Mouse (Mus musculus) lung, embryonic 15.5 days (tissue): ENCODE results near the gene Igsf23. TPM values are rescaled to one million over a fixed set of nuclear protein-coding genes. Genes with fewer than 3 reads are reported as not detected.
"Not testable (repeated sequence)": the region's sequence is repeated elsewhere in the genome, so short reads cannot be mapped to it uniquely, and the experiment has no call there.

Experiments
- ATAC-seq: fragments of 200-750 bp; cut with Nextera tagmentation; 2 replicates; pipeline ENCODE4 v1.8.0; 2017; ENCODE audit warnings: moderate number of reproducible peaks, borderline replicate concordance; ENCODE audit not compliant: low FRiP score, low TSS enrichment; ENCODE audit errors: extremely low read depth
- H3K27ac ChIP-seq: fragments of 300-500 bp; sonication (generic); 2 replicates; pipeline ENCODE4 v1.5.1; 2015; ENCODE audit warnings: moderate library complexity, mild to moderate bottlenecking, inconsistent platforms
- H3K27me3 ChIP-seq: fragments of 300-500 bp; sonication (generic); 2 replicates; pipeline ENCODE4 v1.6.1; 2015; ENCODE audit warnings: inconsistent platforms
- H3K36me3 ChIP-seq: fragments of 300-500 bp; sonication (generic); 2 replicates; pipeline ENCODE4 v1.6.1; 2015; ENCODE audit warnings: inconsistent platforms
- H3K4me1 ChIP-seq: fragments of 300-500 bp; sonication (generic); 2 replicates; pipeline ENCODE4 v1.6.1; 2015; ENCODE audit warnings: inconsistent platforms
- H3K4me2 ChIP-seq: fragments of 300-500 bp; sonication (generic); 2 replicates; pipeline ENCODE4 v1.6.1; 2015; ENCODE audit warnings: inconsistent platforms, mild to moderate bottlenecking, moderate library complexity
- H3K4me3 ChIP-seq: fragments of 300-500 bp; sonication (generic); 2 replicates; pipeline ENCODE4 v1.5.1; 2015; ENCODE audit warnings: mild to moderate bottlenecking, inconsistent platforms
- H3K9ac ChIP-seq: fragments of 300-500 bp; sonication (generic); 2 replicates; pipeline ENCODE4 v1.6.1; 2015; ENCODE audit warnings: inconsistent platforms
- H3K9me3 ChIP-seq: fragments of 300-500 bp; sonication (generic); 2 replicates; pipeline ENCODE4 v1.6.1; 2016; ENCODE audit warnings: inconsistent platforms
- WGBS: fragments of 180-500 bp; shearing (Covaris S2); methylation state at CpG from one replicate; pipeline ENCODE4 v1.1.7; 2015; 5-methylcytosine and 5-hydroxymethylcytosine counted together
- polyA plus RNA-seq: library from polyadenylated mRNA; unstranded; fragments of >200 nt; fragmentation: Nextera tagmentation; extraction: Ambion mirVana; gene quantifications from 2 replicates; pipeline ENCODE4 v1.2.1, GENCODE M21; 2015

Igsf23 gene
- polyA plus RNA-seq = 1.4 and 2.0 TPM in 2 replicates

- Histone ChIP-seq H3K27ac (no peak within 1 kb of the TSS), H3K4me1 (peaks cover 8% of the 10 kb centered on the region; the same call in 1 of the 2 replicates), H3K4me2 (no peak within 1 kb of the TSS), H3K9ac (no peak within 1 kb of the TSS), H3K4me3 (no peak within 1 kb of the TSS), H3K36me3 (no peaks in the 10 kb centered on the region), H3K9me3 (no peaks in the 10 kb centered on the region), H3K27me3 (no peaks in the 10 kb centered on the region)
- 42% methylated on average over 9 of the region's 9 CpGs for WGBS
- ATAC-seq = peak; percentile 37
These were observed at the start of gene Igsf23 for GRCm38 (mm10) chr7:19950589-19950988. TSS of gene Igsf23 (minus strand) at chr7:19950756.

GRCm38 (mm10) chr7:19996721-19997120 is 46.2 kb upstream of the Igsf23 start:
- ATAC-seq, H3K4me2 ChIP-seq, H3K9me3 ChIP-seq, H3K27ac ChIP-seq, H3K27me3 ChIP-seq, H3K36me3 ChIP-seq, H3K4me1 ChIP-seq, H3K4me3 ChIP-seq, H3K9ac ChIP-seq: not testable (repeated sequence)
- WGBS = 64% methylated on average over 3 of the region's 3 CpGs

GRCm38 (mm10) chr7:19991165-19991564 is 40.6 kb upstream of the Igsf23 start, which contains the start of gene Nlrp9b:
TSS of gene Nlrp9b (plus strand) at chr7:19991465.
- H3K9ac ChIP-seq, H3K27ac ChIP-seq, H3K9me3 ChIP-seq, H3K4me3 ChIP-seq, ATAC-seq, H3K27me3 ChIP-seq, H3K36me3 ChIP-seq, H3K4me2 ChIP-seq, H3K4me1 ChIP-seq: not testable (repeated sequence)
- WGBS = 65% methylated on average over 8 of the region's 8 CpGs

GRCm38 (mm10) chr7:19971516-19971915 is 21.0 kb upstream of the Igsf23 start:
- no peaks in the 10 kb centered on the region for H3K27me3 ChIP-seq
- H3K27ac ChIP-seq = no peak overlapping the region
- H3K9ac ChIP-seq = no peak overlapping the region
- H3K4me2 ChIP-seq = no peak overlapping the region
- H3K4me3 ChIP-seq = no peak overlapping the region
- no peak for ATAC-seq
- H3K9me3 ChIP-seq = no peaks in the 10 kb centered on the region
- no peaks in the 10 kb centered on the region for H3K4me1 ChIP-seq
- WGBS = 85% methylated on average over 4 of the region's 4 CpGs
- no peaks in the 10 kb centered on the region for H3K36me3 ChIP-seq

- no peak for ATAC-seq
- H3K4me3 ChIP-seq = no peak overlapping the region
- no peak overlapping the region for H3K4me2 ChIP-seq
- H3K27me3 ChIP-seq = no peaks in the 10 kb centered on the region
- no peaks in the 10 kb centered on the region for H3K4me1 ChIP-seq
- no peak overlapping the region for H3K9ac ChIP-seq
- no peaks in the 10 kb centered on the region for H3K36me3 ChIP-seq
- no peaks in the 10 kb centered on the region for H3K9me3 ChIP-seq
- WGBS = 89% methylated on average over 8 of the region's 8 CpGs
- H3K27ac ChIP-seq = no peak overlapping the region
These were observed 19.6 kb upstream of the Igsf23 start for GRCm38 (mm10) chr7:19970196-19970595.

- Histone ChIP-seq H3K4me2 (no peak overlapping the region), H3K27me3 (no peaks in the 10 kb centered on the region), H3K9me3 (no peaks in the 10 kb centered on the region), H3K36me3 (no peaks in the 10 kb centered on the region), H3K4me1 (no peaks in the 10 kb centered on the region), H3K4me3 (no peak overlapping the region), H3K9ac (no peak overlapping the region), H3K27ac (no peak overlapping the region)
- ATAC-seq = no peak
- 87% methylated on average over 4 of the region's 4 CpGs for WGBS
These were observed 19.1 kb upstream of the Igsf23 start for GRCm38 (mm10) chr7:19969541-19970090.

GRCm38 (mm10) chr7:19969106-19969505 is 18.6 kb upstream of the Igsf23 start:
- no peaks in the 10 kb centered on the region for H3K36me3 ChIP-seq
- no peaks in the 10 kb centered on the region for H3K4me1 ChIP-seq
- H3K9me3 ChIP-seq = no peaks in the 10 kb centered on the region
- WGBS = 68% methylated on average over 3 of the region's 3 CpGs
- no peak overlapping the region for H3K27ac ChIP-seq
- no peak overlapping the region for H3K4me2 ChIP-seq
- H3K4me3 ChIP-seq = no peak overlapping the region
- ATAC-seq = no peak
- no peak overlapping the region for H3K9ac ChIP-seq
- no peaks in the 10 kb centered on the region for H3K27me3 ChIP-seq

GRCm38 (mm10) chr7:19964985-19965579 is 14.5 kb upstream of the Igsf23 start, which contains the start of gene Ceacam20:
TSS of gene Ceacam20 (plus strand) at chr7:19965412.
- Histone ChIP-seq H3K9ac (no peak within 1 kb of the TSS), H3K4me3 (no peak within 1 kb of the TSS), H3K27me3 (no peaks in the 10 kb centered on the region), H3K4me2 (no peak within 1 kb of the TSS), H3K27ac (no peak within 1 kb of the TSS), H3K36me3 (no peaks in the 10 kb centered on the region), H3K9me3 (no peaks in the 10 kb centered on the region), H3K4me1 (no peaks in the 10 kb centered on the region)
- WGBS = 70% methylated on average over 7 of the region's 7 CpGs
- no peak for ATAC-seq

- no peaks in the 10 kb centered on the region for H3K27me3 ChIP-seq
- no peak overlapping the region for H3K27ac ChIP-seq
- no peak overlapping the region for H3K9ac ChIP-seq
- H3K36me3 ChIP-seq = no peaks in the 10 kb centered on the region
- no peaks in the 10 kb centered on the region for H3K4me1 ChIP-seq
- H3K4me3 ChIP-seq = no peak overlapping the region
- 48% methylated on average over 1 of the region's 1 CpGs for WGBS
- H3K9me3 ChIP-seq = no peaks in the 10 kb centered on the region
- ATAC-seq = no peak
- no peak overlapping the region for H3K4me2 ChIP-seq
These were observed 11.9 kb upstream of the Igsf23 start for GRCm38 (mm10) chr7:19962423-19962822.

- H3K4me2 ChIP-seq = no peak overlapping the region
- 2% methylated on average over 7 of the region's 7 CpGs for WGBS
- no peak overlapping the region for H3K4me3 ChIP-seq
- no peak overlapping the region for H3K9ac ChIP-seq
- no peaks in the 10 kb centered on the region for H3K9me3 ChIP-seq
- H3K27ac ChIP-seq = no peak overlapping the region
- H3K4me1 ChIP-seq = peaks cover 12% of the 10 kb centered on the region; the same call in 1 of the 2 replicates
- no peaks in the 10 kb centered on the region for H3K36me3 ChIP-seq
- H3K27me3 ChIP-seq = no peaks in the 10 kb centered on the region
- no peak for ATAC-seq
These were observed 5.8 kb upstream of the Igsf23 start for GRCm38 (mm10) chr7:19956341-19956781.

- 45% methylated on average over 4 of the region's 4 CpGs for WGBS
- Histone ChIP-seq H3K4me2 (no peak overlapping the region), H3K4me3 (no peak overlapping the region), H3K9ac (no peak overlapping the region), H3K27ac (no peak overlapping the region), H3K27me3 (no peaks in the 10 kb centered on the region), H3K36me3 (no peaks in the 10 kb centered on the region), H3K4me1 (peaks cover 12% of the 10 kb centered on the region; the same call in 1 of the 2 replicates), H3K9me3 (no peaks in the 10 kb centered on the region)
- ATAC-seq = no peak
These were observed 5.3 kb upstream of the Igsf23 start for GRCm38 (mm10) chr7:19955861-19956260.

- ATAC-seq = no peak
- H3K4me3 ChIP-seq = no peak overlapping the region
These were observed 2.5 kb upstream of the Igsf23 start for GRCm38 (mm10) chr7:19953054-19953453.

More at GRCm38 (mm10) chr7:19953054-19953453, 2.5 kb upstream of the Igsf23 start:
- no peak overlapping the region for H3K27ac ChIP-seq
- no peak overlapping the region for H3K4me2 ChIP-seq
- H3K9me3 ChIP-seq = no peaks in the 10 kb centered on the region
- 29% methylated on average over 9 of the region's 9 CpGs for WGBS
- no peaks in the 10 kb centered on the region for H3K36me3 ChIP-seq
- H3K9ac ChIP-seq = no peak overlapping the region
- no peaks in the 10 kb centered on the region for H3K27me3 ChIP-seq
- H3K4me1 ChIP-seq = peaks cover 12% of the 10 kb centered on the region; the same call in 1 of the 2 replicates
